Mouse (Mus musculus): ENCODE results near the gene Rhebl1. TPM values are rescaled to one million over a fixed set of nuclear protein-coding genes. Genes with fewer than 3 reads are reported as not detected.

Rhebl1 gene
- total and polyA plus RNA-seq, 3 experiments = 11.1 to 25.1 (median 17.6) TPM

DNA sequence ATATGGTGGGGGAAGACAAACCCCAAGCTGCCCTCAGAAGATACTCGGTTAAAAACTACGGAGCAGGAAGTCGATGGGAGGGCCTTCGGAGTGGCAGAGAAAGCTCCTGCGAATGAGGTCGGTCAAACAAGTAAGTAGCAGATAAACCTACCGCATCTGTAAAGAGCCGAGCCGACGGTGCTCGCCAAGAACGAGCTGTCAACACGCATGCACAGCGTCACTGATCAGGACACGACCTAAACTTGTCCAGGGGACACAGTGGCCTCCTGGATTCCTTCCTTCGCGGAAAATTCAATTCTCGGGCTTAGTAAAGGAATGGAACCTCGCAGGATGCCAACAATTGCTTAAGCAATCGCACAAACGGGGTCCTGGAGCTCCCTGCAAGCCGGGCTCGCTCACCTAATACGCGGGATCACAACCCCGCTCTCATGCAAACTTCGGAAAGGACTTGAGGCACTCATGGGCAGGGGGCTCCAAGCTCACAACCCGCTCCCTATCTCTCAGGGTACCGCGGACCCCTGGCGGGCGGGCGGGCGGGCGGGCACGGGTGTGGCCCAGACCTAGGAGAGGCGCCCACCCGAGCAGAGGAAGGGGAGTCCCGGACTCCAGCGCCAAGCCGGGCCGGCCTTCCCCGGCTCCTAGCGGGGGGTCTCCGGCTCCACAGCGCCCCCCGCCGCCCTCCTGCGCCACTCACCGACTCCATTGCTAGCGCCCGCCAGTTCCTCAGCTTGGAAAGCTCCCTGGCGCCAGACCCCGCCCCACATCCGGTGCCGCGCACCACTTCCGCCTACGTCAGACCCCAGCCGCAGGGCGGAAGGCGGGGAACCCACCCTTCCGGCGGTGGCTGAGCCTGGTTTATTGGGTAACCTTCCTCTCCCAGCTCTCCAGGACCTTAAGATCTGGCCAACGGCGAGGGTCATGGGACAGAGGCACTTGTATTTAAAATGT is 63.3 kb downstream of the Rhebl1 start, which contains the start of gene Prkag1 (continued):
- TF ChIP-seq EP300 (IDR thresholded peaks at IDR 0.05; ENCODE audit: low read length) = no peak
- peak; percentile 63 for TF ChIP-seq ZNF384 (IDR thresholded peaks at IDR 0.05; ENCODE audit: low read depth, low read length)
- no peak for TF ChIP-seq MYC (IDR thresholded peaks at IDR 0.05; ENCODE audit: low read depth, low read length)
- peak; percentile 97 for TF ChIP-seq POLR2AphosphoS2 (IDR thresholded peaks at IDR 0.05; ENCODE audit: low read depth, low read length)
- no peak for TF ChIP-seq SMC3 (IDR thresholded peaks at IDR 0.05; ENCODE audit: low read depth, low read length)
- peak; percentile 77 for TF ChIP-seq POLR2A (IDR thresholded peaks at IDR 0.05; ENCODE audit: low read depth, low read length)
- no peak for TF ChIP-seq RCOR1 (conservative IDR thresholded peaks at IDR 0.05; ENCODE audit: low read depth, low read length)
- peak in 1 of 2 experiments; percentile 73; a peak in 2 of 4 replicates for TF ChIP-seq CTCF (conservative IDR thresholded peaks at IDR 0.05 in 1 of 2, IDR thresholded peaks at IDR 0.05 in 1 of 2; ENCODE audit: low read depth in 2 of 2, low read length in 2 of 2)
- TF ChIP-seq UBTF (IDR thresholded peaks at IDR 0.05; ENCODE audit: low read depth, low read length) = peak; percentile 61
- TF ChIP-seq PAX5 (IDR thresholded peaks at IDR 0.05; ENCODE audit: low read length) = no peak

Other genes starting within 250 kb of the Rhebl1 start
Only the 20 nearest of the 21 such genes appear.
- 3.8 and 6.3 TPM in 2 replicates for gene Rnd1, start 217.1 kb downstream of the Rhebl1 start, total RNA-seq (2012; rRNA removed)
- gene Rnd1, start 217.1 kb downstream of the Rhebl1 start, total RNA-seq (2014; rRNA removed) = 5.8 and 9.4 TPM in 2 replicates
- gene Rnd1, start 217.1 kb downstream of the Rhebl1 start, polyA plus RNA-seq (2012; ENCODE audit: insufficient read length, low read depth) = 5.7 and 6.0 TPM in 2 replicates
- 0.13 TPM in 1 of 2 replicates, not detected in the other for gene Ccdc65, start 186.3 kb downstream of the Rhebl1 start, total RNA-seq (2012; rRNA removed)
- gene Ccdc65, start 186.3 kb downstream of the Rhebl1 start, total RNA-seq (2014; rRNA removed) = not detected in 2 replicates
- gene Ccdc65, start 186.3 kb downstream of the Rhebl1 start, polyA plus RNA-seq (2012; ENCODE audit: insufficient read length, low read depth) = 0.11 and 0.14 TPM in 2 replicates
- gene Fkbp11, start 166.3 kb downstream of the Rhebl1 start, total RNA-seq (2012; rRNA removed) = 75.0 and 132 TPM in 2 replicates
- 21.0 and 23.4 TPM in 2 replicates for gene Fkbp11, start 166.3 kb downstream of the Rhebl1 start, total RNA-seq (2014; rRNA removed)
- gene Fkbp11, start 166.3 kb downstream of the Rhebl1 start, polyA plus RNA-seq (2012; ENCODE audit: insufficient read length, low read depth) = 22.2 and 27.6 TPM in 2 replicates
- gene Arf3, start 131.3 kb downstream of the Rhebl1 start, total RNA-seq (2012; rRNA removed) = 32.5 and 33.8 TPM in 2 replicates
- 33.9 and 41.0 TPM in 2 replicates for gene Arf3, start 131.3 kb downstream of the Rhebl1 start, total RNA-seq (2014; rRNA removed)
- gene Arf3, start 131.3 kb downstream of the Rhebl1 start, polyA plus RNA-seq (2012; ENCODE audit: insufficient read length, low read depth) = 158 and 182 TPM in 2 replicates
- 19.1 and 25.4 TPM in 2 replicates for gene Wnt10b, start 116.4 kb downstream of the Rhebl1 start, total RNA-seq (2012; rRNA removed)
- gene Wnt10b, start 116.4 kb downstream of the Rhebl1 start, total RNA-seq (2014; rRNA removed) = 61.6 and 64.4 TPM in 2 replicates
- gene Wnt10b, start 116.4 kb downstream of the Rhebl1 start, polyA plus RNA-seq (2012; ENCODE audit: insufficient read length, low read depth) = 56.2 and 58.0 TPM in 2 replicates
- not detected in 2 replicates for gene Wnt1, start 104.7 kb downstream of the Rhebl1 start, total RNA-seq (2012; rRNA removed)
- not detected in 2 replicates for gene Wnt1, start 104.7 kb downstream of the Rhebl1 start, total RNA-seq (2014; rRNA removed)
- not detected in 2 replicates for gene Wnt1, start 104.7 kb downstream of the Rhebl1 start, polyA plus RNA-seq (2012; ENCODE audit: insufficient read length, low read depth)
- 0.04 TPM in 1 of 2 replicates, not detected in the other for gene Ddn, start 85.0 kb downstream of the Rhebl1 start, total RNA-seq (2012; rRNA removed)
- not detected in 2 replicates for gene Ddn, start 85.0 kb downstream of the Rhebl1 start, total RNA-seq (2014; rRNA removed)
- gene Ddn, start 85.0 kb downstream of the Rhebl1 start, polyA plus RNA-seq (2012; ENCODE audit: insufficient read length, low read depth) = 0.08 TPM in 1 of 2 replicates, not detected in the other
- gene Prkag1, start 63.0 kb downstream of the Rhebl1 start, total RNA-seq (2012; rRNA removed) = 49.4 and 63.2 TPM in 2 replicates
- gene Prkag1, start 63.0 kb downstream of the Rhebl1 start, total RNA-seq (2014; rRNA removed) = 87.5 and 89.4 TPM in 2 replicates
- 66.1 and 73.2 TPM in 2 replicates for gene Prkag1, start 63.0 kb downstream of the Rhebl1 start, polyA plus RNA-seq (2012; ENCODE audit: insufficient read length, low read depth)
- 14.1 and 15.6 TPM in 2 replicates for gene Kmt2d, start 23.3 kb downstream of the Rhebl1 start, total RNA-seq (2012; rRNA removed)
- gene Kmt2d, start 23.3 kb downstream of the Rhebl1 start, total RNA-seq (2014; rRNA removed) = 4.3 and 4.8 TPM in 2 replicates
- 22.7 TPM in 2 replicates for gene Kmt2d, start 23.3 kb downstream of the Rhebl1 start, polyA plus RNA-seq (2012; ENCODE audit: insufficient read length, low read depth)
- gene Dhh, start 4.0 kb upstream of the Rhebl1 start, total RNA-seq (2012; rRNA removed) = not detected in 2 replicates
- not detected in 2 replicates for gene Dhh, start 4.0 kb upstream of the Rhebl1 start, total RNA-seq (2014; rRNA removed)
- not detected in 2 replicates for gene Dhh, start 4.0 kb upstream of the Rhebl1 start, polyA plus RNA-seq (2012; ENCODE audit: insufficient read length, low read depth)
- 19.7 and 23.4 TPM in 2 replicates for gene Lmbr1l, start 23.7 kb upstream of the Rhebl1 start, total RNA-seq (2012; rRNA removed)
- 27.5 and 30.4 TPM in 2 replicates for gene Lmbr1l, start 23.7 kb upstream of the Rhebl1 start, total RNA-seq (2014; rRNA removed)
- gene Lmbr1l, start 23.7 kb upstream of the Rhebl1 start, polyA plus RNA-seq (2012; ENCODE audit: insufficient read length, low read depth) = 22.4 and 27.9 TPM in 2 replicates
- gene Tuba1b, start 40.0 kb upstream of the Rhebl1 start, total RNA-seq (2012; rRNA removed) = 1,149 and 1,670 TPM in 2 replicates
- 2,803 and 2,960 TPM in 2 replicates for gene Tuba1b, start 40.0 kb upstream of the Rhebl1 start, total RNA-seq (2014; rRNA removed)
- gene Tuba1b, start 40.0 kb upstream of the Rhebl1 start, polyA plus RNA-seq (2012; ENCODE audit: insufficient read length, low read depth) = 2,789 and 2,851 TPM in 2 replicates
- gene Gm49450, start 59.0 kb upstream of the Rhebl1 start, total RNA-seq (2012; rRNA removed) = 0.38 TPM in 1 of 2 replicates, not detected in the other
- gene Gm49450, start 59.0 kb upstream of the Rhebl1 start, total RNA-seq (2014; rRNA removed) = 0.81 and 4.7 TPM in 2 replicates
- 125 TPM in 1 of 2 replicates, not detected in the other for gene Gm49450, start 59.0 kb upstream of the Rhebl1 start, polyA plus RNA-seq (2012; ENCODE audit: insufficient read length, low read depth)
- 153 and 181 TPM in 2 replicates for gene Tuba1a, start 59.2 kb upstream of the Rhebl1 start, total RNA-seq (2012; rRNA removed)
- gene Tuba1a, start 59.2 kb upstream of the Rhebl1 start, total RNA-seq (2014; rRNA removed) = 438 and 533 TPM in 2 replicates
- gene Tuba1a, start 59.2 kb upstream of the Rhebl1 start, polyA plus RNA-seq (2012; ENCODE audit: insufficient read length, low read depth) = 254 and 283 TPM in 2 replicates
- gene Tuba1c, start 135.4 kb upstream of the Rhebl1 start, total RNA-seq (2012; rRNA removed) = 178 and 229 TPM in 2 replicates
- gene Tuba1c, start 135.4 kb upstream of the Rhebl1 start, total RNA-seq (2014; rRNA removed) = 359 and 390 TPM in 2 replicates
- 183 and 220 TPM in 2 replicates for gene Tuba1c, start 135.4 kb upstream of the Rhebl1 start, polyA plus RNA-seq (2012; ENCODE audit: insufficient read length, low read depth)
- gene Prph, start 160.6 kb upstream of the Rhebl1 start, total RNA-seq (2012; rRNA removed) = not detected in 2 replicates
- 0.12 TPM in 1 of 2 replicates, not detected in the other for gene Prph, start 160.6 kb upstream of the Rhebl1 start, total RNA-seq (2014; rRNA removed)
- not detected in 2 replicates for gene Prph, start 160.6 kb upstream of the Rhebl1 start, polyA plus RNA-seq (2012; ENCODE audit: insufficient read length, low read depth)
- 17.8 and 25.0 TPM in 2 replicates for gene Troap, start 180.0 kb upstream of the Rhebl1 start, total RNA-seq (2012; rRNA removed)
- 19.2 and 20.2 TPM in 2 replicates for gene Troap, start 180.0 kb upstream of the Rhebl1 start, total RNA-seq (2014; rRNA removed)
- gene Troap, start 180.0 kb upstream of the Rhebl1 start, polyA plus RNA-seq (2012; ENCODE audit: insufficient read length, low read depth) = 61.0 and 74.2 TPM in 2 replicates
- gene C1ql4, start 193.3 kb upstream of the Rhebl1 start, total RNA-seq (2012; rRNA removed) = 0.08 TPM in 1 of 2 replicates, not detected in the other
- not detected in 2 replicates for gene C1ql4, start 193.3 kb upstream of the Rhebl1 start, total RNA-seq (2014; rRNA removed)
- gene C1ql4, start 193.3 kb upstream of the Rhebl1 start, polyA plus RNA-seq (2012; ENCODE audit: insufficient read length, low read depth) = not detected in 2 replicates
- 10.0 and 10.6 TPM in 2 replicates for gene Dnajc22, start 198.6 kb upstream of the Rhebl1 start, total RNA-seq (2012; rRNA removed)
- gene Dnajc22, start 198.6 kb upstream of the Rhebl1 start, total RNA-seq (2014; rRNA removed) = 20.4 and 24.2 TPM in 2 replicates
- gene Dnajc22, start 198.6 kb upstream of the Rhebl1 start, polyA plus RNA-seq (2012; ENCODE audit: insufficient read length, low read depth) = 12.4 and 14.5 TPM in 2 replicates
- gene Spats2, start 231.4 kb upstream of the Rhebl1 start, total RNA-seq (2012; rRNA removed) = 26.5 and 27.1 TPM in 2 replicates
- 68.3 and 81.0 TPM in 2 replicates for gene Spats2, start 231.4 kb upstream of the Rhebl1 start, total RNA-seq (2014; rRNA removed)
- 79.5 and 81.0 TPM in 2 replicates for gene Spats2, start 231.4 kb upstream of the Rhebl1 start, polyA plus RNA-seq (2012; ENCODE audit: insufficient read length, low read depth)